21 mouse cellular contexts compared by ENCODE assay signal in genomic region chr9:31583983-31584382, GRCm38 (mm10).
DNase-seq lines count a peak whose midpoint lies in the region; ATAC-seq and TF ChIP-seq lines count a peak whose summit lies in the region.
"Had no signal": no experiment of that assay in that cellular context is flagged by ENCODE, and none has a peak within 500 bp of the region (broad histone marks: within the 10 kb centered on the region; RNA-seq: fewer than 3 reads in every experiment).

No protein-coding gene starts in this region.

- no peaks in the 10 kb centered on the region for H3K36me3 ChIP-seq in forebrain, embryonic 14.5 days (ENCODE audit: control insufficient read depth, insufficient read depth, low read length)
- H3K36me3 ChIP-seq in forebrain, embryonic 11.5 days (ENCODE audit: control insufficient read depth, insufficient read depth, low read length): no peaks in the 10 kb centered on the region
- H3K36me3 ChIP-seq in lung, embryonic 14.5 days (ENCODE audit: insufficient read depth): no peaks in the 10 kb centered on the region
- H3K36me3 ChIP-seq in embryonic facial prominence, embryonic 15.5 days: no peaks in the 10 kb centered on the region
- H3K36me3 ChIP-seq: forebrain, embryonic 10.5 days; forebrain, embryonic 15.5 days; hindbrain, embryonic 12.5 days; hindbrain, embryonic 15.5 days had no signal

- WGBS in forebrain, embryonic 14.5 days: 66% methylated on average over 10 of the region's 10 CpGs
- WGBS in forebrain, embryonic 11.5 days: 80% methylated on average over 10 of the region's 10 CpGs
- 60% methylated on average over 10 of the region's 10 CpGs for WGBS in lung, embryonic 14.5 days
- 37% methylated on average over 10 of the region's 10 CpGs for WGBS in embryonic facial prominence, embryonic 15.5 days

- H3K27ac ChIP-seq in forebrain, embryonic 14.5 days (ENCODE audit: low read depth, low read length): no peak overlapping the region
- H3K27ac ChIP-seq in forebrain, embryonic 11.5 days (ENCODE audit: low read depth, low read length): no peak overlapping the region
- H3K27ac ChIP-seq in lung, embryonic 14.5 days (ENCODE audit: low read depth): no peak overlapping the region
- H3K27ac ChIP-seq in embryonic facial prominence, embryonic 15.5 days (replicated peaks): peak overlapping the region; percentile 12; the same call in 1 of the 2 replicates
- H3K27ac ChIP-seq: forebrain, embryonic 10.5 days; forebrain, embryonic 15.5 days; heart, adult 2 months; hindbrain, embryonic 12.5 days; hindbrain, embryonic 15.5 days had no signal

- H3K9me3 ChIP-seq in forebrain, embryonic 14.5 days (replicated peaks; ENCODE audit: control insufficient read depth, low read length): no peaks in the 10 kb centered on the region
- H3K9me3 ChIP-seq in forebrain, embryonic 11.5 days (ENCODE audit: control insufficient read depth, low read length): no peaks in the 10 kb centered on the region
- H3K9me3 ChIP-seq in lung, embryonic 14.5 days (ENCODE audit: low read depth, low read length): no peaks in the 10 kb centered on the region
- H3K9me3 ChIP-seq in embryonic facial prominence, embryonic 15.5 days (replicated peaks): no peaks in the 10 kb centered on the region
- H3K9me3 ChIP-seq: forebrain, embryonic 10.5 days; forebrain, embryonic 15.5 days; hindbrain, embryonic 12.5 days; hindbrain, embryonic 15.5 days had no signal

- TF ChIP-seq CTCF in lung, embryonic 14.5 days (IDR thresholded peaks at IDR 0.05; ENCODE audit: low read depth): no peak

- H3K4me2 ChIP-seq in forebrain, embryonic 14.5 days (ENCODE audit: low read length): no peak overlapping the region
- H3K4me2 ChIP-seq in forebrain, embryonic 11.5 days (ENCODE audit: low read depth, low read length, severe bottlenecking): no peak overlapping the region
- no peak overlapping the region for H3K4me2 ChIP-seq in lung, embryonic 14.5 days
- no peak overlapping the region for H3K4me2 ChIP-seq in embryonic facial prominence, embryonic 15.5 days (replicated peaks)
- H3K4me2 ChIP-seq: forebrain, embryonic 15.5 days; heart, embryonic 11.5 days; hindbrain, embryonic 12.5 days; hindbrain, embryonic 15.5 days had no signal

- no peaks in the 10 kb centered on the region for H3K27me3 ChIP-seq in forebrain, embryonic 14.5 days (replicated peaks; ENCODE audit: control insufficient read depth, insufficient read depth, low read length)
- no peaks in the 10 kb centered on the region; the same call in 1 of the 2 replicates for H3K27me3 ChIP-seq in forebrain, embryonic 11.5 days (ENCODE audit: control insufficient read depth, insufficient read depth, low read length)
- no peaks in the 10 kb centered on the region for H3K27me3 ChIP-seq in lung, embryonic 14.5 days (ENCODE audit: insufficient read depth, low read length)
- H3K27me3 ChIP-seq in embryonic facial prominence, embryonic 15.5 days: 0 out of 2 replicates have a peak, but pooled peaks cover 3% of the 10 kb centered on the region
- H3K27me3 ChIP-seq: forebrain, embryonic 15.5 days; hindbrain, embryonic 12.5 days; hindbrain, embryonic 15.5 days had no signal

- no peaks in the 10 kb centered on the region for H3K4me1 ChIP-seq in forebrain, embryonic 14.5 days (ENCODE audit: control insufficient read depth, insufficient read depth, low read length)
- no peaks in the 10 kb centered on the region for H3K4me1 ChIP-seq in forebrain, embryonic 11.5 days (replicated peaks; ENCODE audit: control insufficient read depth, insufficient read depth, low read length)
- no peaks in the 10 kb centered on the region for H3K4me1 ChIP-seq in lung, embryonic 14.5 days (ENCODE audit: insufficient read depth)
- no peaks in the 10 kb centered on the region for H3K4me1 ChIP-seq in embryonic facial prominence, embryonic 15.5 days
- H3K4me1 ChIP-seq: forebrain, embryonic 10.5 days; forebrain, embryonic 15.5 days; hindbrain, embryonic 12.5 days; hindbrain, embryonic 15.5 days had no signal

- no peak for ATAC-seq in forebrain, embryonic 14.5 days
- no peak for ATAC-seq in forebrain, embryonic 11.5 days (replicated peaks; ENCODE audit: low FRiP score)
- ATAC-seq in lung, embryonic 14.5 days (ENCODE audit: insufficient read depth): no peak
- no peak for ATAC-seq in embryonic facial prominence, embryonic 15.5 days (ENCODE audit: insufficient number of reproducible peaks, low FRiP score, low TSS enrichment, low read depth)
- ATAC-seq: CD4-positive, CD25-positive, alpha-beta regulatory T cell, adult 4 months; forebrain, embryonic 15.5 days; intestine, postnatal 0 days had no signal

- no peak overlapping the region for H3K9ac ChIP-seq in forebrain, embryonic 14.5 days (ENCODE audit: low read length)
- H3K9ac ChIP-seq in forebrain, embryonic 11.5 days (ENCODE audit: low read length): no peak overlapping the region
- H3K9ac ChIP-seq in lung, embryonic 14.5 days: no peak overlapping the region
- no peak overlapping the region for H3K9ac ChIP-seq in embryonic facial prominence, embryonic 15.5 days
- H3K9ac ChIP-seq: forebrain, embryonic 15.5 days; hindbrain, embryonic 12.5 days; hindbrain, embryonic 15.5 days had no signal

- no peak overlapping the region for H3K4me3 ChIP-seq in forebrain, embryonic 14.5 days (ENCODE audit: low read depth, low read length)
- no peak overlapping the region for H3K4me3 ChIP-seq in forebrain, embryonic 11.5 days (ENCODE audit: low read depth, low read length)
- H3K4me3 ChIP-seq in lung, embryonic 14.5 days (ENCODE audit: low read depth, low read length): no peak overlapping the region
- H3K4me3 ChIP-seq in embryonic facial prominence, embryonic 15.5 days (replicated peaks): no peak overlapping the region
- H3K4me3 ChIP-seq: forebrain, embryonic 10.5 days; forebrain, embryonic 15.5 days; heart, adult 2 months; hindbrain, embryonic 12.5 days; hindbrain, embryonic 15.5 days had no signal

- peak; percentile 15 for DNase-seq in forebrain, embryonic 14.5 days (ENCODE audit: low spot score)
- no peak for DNase-seq in forebrain, embryonic 11.5 days (ENCODE audit: low spot score)
- peak; percentile 12 for DNase-seq in lung, embryonic 14.5 days
- no peak for DNase-seq in lung, postnatal 25 days (ENCODE audit: low spot score)
- DNase-seq in layer of hippocampus, postnatal 25 days (ENCODE audit: extremely low spot score in 1 of 2, low spot score in 1 of 2): no peak
- DNase-seq: adrenal gland, adult 2 months; adrenal gland, postnatal 14 days; cerebellum, adult 18-20 months; cerebellum, adult 9-11 months; cerebellum, postnatal 36 days; embryo, embryonic 11 days; gastrocnemius, postnatal 25 days; heart, adult 2 months had no signal

Comparison
In these comparisons a context has a peak if more than half of its experiments do, and no peak if none do; other contexts are left out.
1. DNase-seq: peak in forebrain, embryonic 14.5 days (single experiment) and lung, embryonic 14.5 days (single experiment); none in forebrain, embryonic 11.5 days (single experiment), lung, postnatal 25 days (single experiment) and layer of hippocampus, postnatal 25 days (0 of 2).